Mouse (Mus musculus): Measurements from ENCODE around the gene Gne. TPM values are rescaled to one million over a fixed set of nuclear protein-coding genes. Genes with fewer than 3 reads are reported as not detected.

Gene Gne
- polyA plus RNA-seq, 1 experiment from 2014 or later: 20.4 TPM

GRCm38 (mm10) chr4:43988976-43989375 is 95.0 kb downstream of the Gne start:
- H3K9ac ChIP-seq (replicated peaks): no peak overlapping the region
- H3K27ac ChIP-seq: no peak overlapping the region
- ATAC-seq: no peak
- H3K36me3 ChIP-seq: no peaks in the 10 kb centered on the region
- H3K4me3 ChIP-seq (replicated peaks): no peak overlapping the region
- WGBS: 87% methylated on average over 3 of the region's 3 CpGs
- H3K9me3 ChIP-seq: no peaks in the 10 kb centered on the region
- peaks cover 14% of the 10 kb centered on the region for H3K27me3 ChIP-seq
- H3K4me2 ChIP-seq (replicated peaks): no peak overlapping the region
- no peaks in the 10 kb centered on the region for H3K4me1 ChIP-seq (replicated peaks)

GRCm38 (mm10) chr4:43984326-43984725 is 99.7 kb downstream of the Gne start:
- H3K9ac ChIP-seq (replicated peaks): no peak overlapping the region
- WGBS: 93% methylated on average over 19 of the region's 19 CpGs
- peaks cover 46% of the 10 kb centered on the region for H3K27me3 ChIP-seq
- no peak overlapping the region for H3K27ac ChIP-seq
- H3K4me1 ChIP-seq (replicated peaks): peaks cover 5% of the 10 kb centered on the region
- ATAC-seq: no peak
- no peaks in the 10 kb centered on the region for H3K9me3 ChIP-seq
- H3K4me2 ChIP-seq (replicated peaks): no peak overlapping the region
- H3K36me3 ChIP-seq: no peaks in the 10 kb centered on the region
- H3K4me3 ChIP-seq (replicated peaks): no peak overlapping the region

Other genes starting within 250 kb of the Gne start
- gene Olfr157, start 244.0 kb downstream of the Gne start, polyA plus RNA-seq (2015; fragmentation: Nextera tagmentation; extraction: Ambion mirVana): not detected in 2 replicates
- gene Olfr155, start 232.6 kb downstream of the Gne start, polyA plus RNA-seq (2015; fragmentation: Nextera tagmentation; extraction: Ambion mirVana): not detected in 2 replicates
- 6.0 TPM in 2 replicates for gene Reck, start 208.6 kb downstream of the Gne start, polyA plus RNA-seq (2015; fragmentation: Nextera tagmentation; extraction: Ambion mirVana)
- 33.7 and 35.3 TPM in 2 replicates for gene Glipr2, start 126.8 kb downstream of the Gne start, polyA plus RNA-seq (2015; fragmentation: Nextera tagmentation; extraction: Ambion mirVana)
- gene Ccin, start 100.7 kb downstream of the Gne start, polyA plus RNA-seq (2015; fragmentation: Nextera tagmentation; extraction: Ambion mirVana): not detected in 2 replicates
- 275 TPM in 2 replicates for gene Clta, start 79.7 kb downstream of the Gne start, polyA plus RNA-seq (2015; fragmentation: Nextera tagmentation; extraction: Ambion mirVana)
- 49.5 and 50.6 TPM in 2 replicates for gene Rnf38, start 149.6 kb upstream of the Gne start, polyA plus RNA-seq (2015; fragmentation: Nextera tagmentation; extraction: Ambion mirVana)
- gene Melk, start 216.7 kb upstream of the Gne start, polyA plus RNA-seq (2015; fragmentation: Nextera tagmentation; extraction: Ambion mirVana): 19.6 and 22.0 TPM in 2 replicates

Data from midbrain, embryonic 13.5 days (tissue).